Mouse (Mus musculus) C2C12 (cell line): ENCODE measurements around the gene Tbc1d17.

Experiments used
- CTCF ChIP-seq: IDR thresholded peaks from one replicate; pipeline ENCODE4 v1.5.1; 2011; ENCODE audit not compliant: control insufficient read depth, insufficient read depth, insufficient read length
- FOSL1 ChIP-seq: IDR thresholded peaks from one replicate; pipeline ENCODE4 v1.8.0; 2011; ENCODE audit warnings: mild to moderate bottlenecking, low read length; ENCODE audit not compliant: poor library complexity, insufficient read depth, severe bottlenecking
- MAX ChIP-seq: IDR thresholded peaks from one replicate; pipeline ENCODE4 v1.6.1; 2011; ENCODE audit warnings: mild to moderate bottlenecking, control low read depth
- MYOD1 ChIP-seq: IDR thresholded peaks from one replicate; pipeline ENCODE4 v1.6.1; 2011; ENCODE audit warnings: low read depth; ENCODE audit not compliant: control insufficient read depth, insufficient read length
- MYOG ChIP-seq: IDR thresholded peaks from one replicate; pipeline ENCODE4 v1.6.1; 2011; ENCODE audit not compliant: control insufficient read depth, insufficient read length; ENCODE audit errors: extremely low read depth
- USF1 ChIP-seq: IDR thresholded peaks from one replicate; pipeline ENCODE4 v1.6.1; 2011; ENCODE audit warnings: low read depth, mild to moderate bottlenecking, control low read depth, moderate library complexity

DNA sequence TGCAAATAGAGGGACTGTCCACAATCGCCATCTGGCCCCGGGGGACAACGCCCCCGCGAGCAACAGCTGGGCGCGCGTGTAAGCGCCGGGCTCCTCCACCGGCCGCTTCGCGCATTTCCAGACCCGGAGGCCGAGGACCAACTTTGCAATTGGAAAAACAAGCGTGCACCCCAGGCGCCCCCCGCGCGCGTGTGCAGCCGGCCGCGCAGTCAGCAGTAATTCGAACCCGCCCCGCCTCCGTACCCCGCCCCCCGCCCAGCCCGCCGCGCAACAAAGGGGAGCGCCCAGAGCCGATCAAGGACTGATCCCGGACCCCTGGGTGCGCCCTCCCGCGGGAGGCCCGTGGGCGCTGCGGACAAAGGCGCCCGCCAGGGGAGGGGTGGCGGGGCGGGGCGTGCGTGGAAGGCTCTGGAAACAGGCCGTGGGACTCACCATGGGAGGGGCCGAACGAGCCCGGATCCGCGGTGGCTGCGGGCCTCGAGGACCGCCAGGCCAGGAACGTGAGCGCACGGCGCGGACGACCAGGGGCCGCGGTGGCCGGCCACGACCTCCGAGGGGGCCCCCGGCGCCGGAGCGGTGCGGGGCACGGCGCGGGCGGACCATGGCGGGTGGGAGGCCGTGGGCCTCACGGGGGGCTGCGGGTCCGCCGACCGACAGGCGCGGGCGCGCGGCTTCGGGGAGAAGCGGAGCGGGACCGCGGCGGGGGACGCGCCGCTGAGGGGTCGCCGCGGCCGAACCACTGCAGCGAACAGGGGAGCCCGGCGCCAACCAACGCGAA lies 20.2 kb upstream of the Tbc1d17 start:
- TF ChIP-seq USF1 (no peak), MYOG (no peak), CTCF (no peak), MAX (no peak), MYOD1 (no peak), FOSL1 (no peak)
